Mouse (Mus musculus) heart, embryonic 11.5 days (tissue): ENCODE results near the gene Tnip3. TPM values are rescaled to one million over a fixed set of nuclear protein-coding genes. Genes with fewer than 3 reads are reported as not detected.

Experiments
- ATAC-seq: fragments of 200-750 bp; cut with Nextera tagmentation; replicated peaks from 2 replicates; pipeline ENCODE4 v1.8.0; 2017; ENCODE audit warnings: moderate library complexity; ENCODE audit not compliant: insufficient number of reproducible peaks, low FRiP score, low TSS enrichment
- H3K27ac ChIP-seq: fragments of 300-500 bp; sonication (generic); 2 replicates; pipeline ENCODE4 v1.5.1; 2014; ENCODE audit warnings: mild to moderate bottlenecking, low read depth, low read length
- H3K27me3 ChIP-seq: fragments of 300-500 bp; sonication (generic); 2 replicates; pipeline ENCODE4 v1.6.1; 2014; ENCODE audit warnings: mild to moderate bottlenecking, low read length, mixed read lengths; ENCODE audit not compliant: control insufficient read depth, insufficient read depth
- H3K36me3 ChIP-seq: fragments of 300-500 bp; sonication (generic); 2 replicates; pipeline ENCODE4 v1.6.1; 2014; ENCODE audit warnings: mild to moderate bottlenecking, low read length, moderate library complexity, mixed read lengths; ENCODE audit not compliant: control insufficient read depth, insufficient read depth
- H3K4me1 ChIP-seq: fragments of 300-500 bp; sonication (generic); 2 replicates; pipeline ENCODE4 v1.6.1; 2014; ENCODE audit warnings: low read length; ENCODE audit not compliant: control insufficient read depth, insufficient read depth
- H3K4me2 ChIP-seq: fragments of 300-500 bp; sonication (generic); 2 replicates; pipeline ENCODE4 v1.6.1; 2014; ENCODE audit warnings: mild to moderate bottlenecking, moderate library complexity
- H3K4me3 ChIP-seq: fragments of 300-500 bp; sonication (generic); 2 replicates; pipeline ENCODE4 v1.5.1; 2014; ENCODE audit warnings: low read depth, low read length
- H3K9ac ChIP-seq: fragments of 300-500 bp; sonication (generic); 2 replicates; pipeline ENCODE4 v1.6.1; 2014; ENCODE audit warnings: mild to moderate bottlenecking, low read depth, low read length, moderate library complexity
- H3K9me3 ChIP-seq: fragments of 300-500 bp; sonication (generic); replicated peaks from 2 replicates; pipeline ENCODE4 v1.6.1; 2016; ENCODE audit warnings: low read length; ENCODE audit not compliant: control insufficient read depth
- WGBS: fragments of 180-500 bp; shearing (Covaris S2); extraction: QIAGEN DNeasy Blood & Tissue Kit; methylation state at CpG from one replicate; pipeline ENCODE4 v1.1.7; 2014; ENCODE audit not compliant: insufficient replicate concordance; 5-methylcytosine and 5-hydroxymethylcytosine counted together
- polyA plus RNA-seq: library from polyadenylated mRNA; unstranded; fragments of >200 nt; fragmentation: Nextera tagmentation; extraction: Ambion mirVana; gene quantifications from 2 replicates; pipeline ENCODE4 v1.2.1, GENCODE M21; 2014

Tnip3 gene
- polyA plus RNA-seq, 1 experiment from 2014 or later: 0.20 TPM

DNA sequence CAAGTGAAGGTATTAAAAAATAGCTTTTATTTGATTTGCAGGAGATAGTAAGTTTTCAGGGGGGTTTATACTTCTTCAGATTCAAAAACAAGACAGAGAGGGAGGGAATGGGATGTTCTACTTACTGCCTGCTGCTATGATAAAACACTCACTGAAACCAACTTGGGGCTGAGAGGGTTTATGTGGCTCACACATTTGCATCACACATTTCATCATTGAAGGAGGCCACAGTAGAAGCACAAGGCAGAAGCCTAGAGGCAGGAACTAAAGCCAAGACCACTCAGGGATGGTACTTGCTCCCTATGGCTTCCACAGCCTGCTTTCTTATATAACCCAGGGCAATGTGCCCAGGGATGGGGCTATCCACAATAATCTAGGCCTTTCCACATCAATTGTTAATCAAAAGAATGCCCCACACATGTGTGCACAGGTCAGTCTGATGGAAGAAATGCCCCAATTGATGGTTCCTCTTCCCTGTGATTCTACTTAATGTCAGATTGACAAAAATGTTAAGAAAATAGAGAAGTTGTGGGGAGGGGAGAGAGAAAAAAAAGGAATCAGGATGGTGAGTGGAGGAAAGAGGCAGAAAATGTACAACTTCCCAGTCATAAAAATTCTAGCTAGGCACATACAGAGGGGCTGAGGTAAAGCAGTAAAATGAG is 88.9 kb downstream of the Tnip3 start:
- Histone ChIP-seq H3K9me3 (no peaks in the 10 kb centered on the region), H3K4me2 (no peak overlapping the region), H3K9ac (no peak overlapping the region), H3K27ac (no peak overlapping the region), H3K36me3 (no peaks in the 10 kb centered on the region), H3K4me3 (no peak overlapping the region), H3K27me3 (no peaks in the 10 kb centered on the region), H3K4me1 (peaks cover 9% of the 10 kb centered on the region)
- no peak for ATAC-seq

DNA sequence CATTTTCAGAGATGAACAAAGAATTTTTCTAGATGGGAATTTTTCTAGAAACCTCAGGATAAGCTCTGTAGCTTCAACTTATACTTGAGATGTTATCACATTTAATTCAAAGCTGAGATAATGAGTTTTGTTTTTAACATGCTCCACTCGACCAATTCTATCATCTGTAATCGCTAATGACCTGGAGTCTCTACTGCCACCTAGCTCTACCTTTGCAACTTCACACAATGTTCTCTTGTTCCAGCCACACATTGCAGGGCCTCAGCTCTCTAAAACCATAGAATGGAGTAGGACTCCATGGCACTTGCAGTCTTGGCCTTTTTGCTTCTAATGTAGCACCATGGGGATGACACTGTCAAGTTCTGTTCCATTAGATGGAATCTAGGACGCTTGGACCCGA is 90.5 kb downstream of the Tnip3 start:
- H3K27ac ChIP-seq: no peak overlapping the region
- H3K27me3 ChIP-seq: no peaks in the 10 kb centered on the region
- peaks cover 9% of the 10 kb centered on the region for H3K4me1 ChIP-seq
- H3K4me3 ChIP-seq: no peak overlapping the region
- no peak overlapping the region for H3K4me2 ChIP-seq
- 54% methylated on average over 4 of the region's 4 CpGs for WGBS
- H3K9ac ChIP-seq: no peak overlapping the region
- H3K36me3 ChIP-seq: no peaks in the 10 kb centered on the region
- no peak for ATAC-seq
- H3K9me3 ChIP-seq: no peaks in the 10 kb centered on the region

DNA sequence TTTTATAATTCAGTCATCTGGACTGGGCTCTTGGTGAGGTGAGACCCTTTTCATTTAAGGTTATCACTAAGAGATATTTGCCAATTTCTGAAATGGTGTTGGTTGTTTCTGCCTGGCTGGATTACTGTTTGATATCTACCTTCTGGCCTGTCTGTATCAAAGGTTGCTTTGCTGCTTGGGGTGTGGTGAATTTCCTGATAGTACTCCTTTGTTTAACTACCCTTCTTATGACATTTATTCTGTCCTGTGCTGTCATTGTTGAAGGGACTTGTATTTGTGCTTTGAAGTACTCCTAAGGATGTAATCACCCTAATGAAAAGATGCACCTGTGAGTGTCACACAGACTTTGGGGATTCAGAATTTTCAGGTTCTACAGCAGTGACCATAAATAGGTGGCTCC is 96.1 kb downstream of the Tnip3 start:
- Histone ChIP-seq H3K27me3 (no peaks in the 10 kb centered on the region), H3K27ac (no peak overlapping the region), H3K4me1 (no peaks in the 10 kb centered on the region; the same call in 1 of the 2 replicates), H3K4me3 (no peak overlapping the region), H3K9ac (no peak overlapping the region), H3K9me3 (no peaks in the 10 kb centered on the region), H3K4me2 (no peak overlapping the region), H3K36me3 (no peaks in the 10 kb centered on the region)
- no peak for ATAC-seq

DNA sequence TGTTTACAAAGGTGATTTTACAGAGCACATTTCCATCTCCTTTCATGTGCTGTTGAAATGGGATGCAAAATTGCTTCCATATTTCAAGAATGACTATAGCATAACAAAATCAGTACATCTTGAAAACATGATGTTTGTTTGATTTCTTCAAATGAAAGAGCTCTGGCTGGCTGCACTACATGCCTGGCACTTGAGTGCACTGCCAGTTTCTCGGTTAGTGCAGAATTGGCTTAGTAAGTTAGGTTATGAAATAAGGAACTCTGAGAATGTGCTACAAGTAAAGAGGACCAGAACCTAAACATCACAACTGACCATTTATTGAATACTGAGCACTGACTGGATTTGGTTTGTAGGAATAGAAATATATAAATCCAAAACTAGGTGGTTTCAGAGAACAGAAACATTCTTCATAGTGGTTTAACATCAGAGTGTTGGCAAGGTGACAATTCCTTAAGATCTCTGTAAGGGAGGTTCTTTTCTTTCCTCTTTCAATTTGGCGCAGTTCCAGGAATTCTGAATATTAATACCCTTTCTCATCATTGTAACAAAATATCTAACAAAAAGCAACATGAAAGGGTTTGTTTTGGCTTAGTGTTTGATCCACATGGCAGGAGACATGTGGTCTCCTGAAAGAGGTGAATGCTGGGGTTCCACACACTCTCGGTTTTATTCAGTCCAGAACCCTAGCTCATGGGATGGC is 98.1 kb downstream of the Tnip3 start:
- H3K9me3 ChIP-seq: no peaks in the 10 kb centered on the region
- no peak overlapping the region for H3K27ac ChIP-seq
- H3K4me3 ChIP-seq: no peak overlapping the region
- H3K36me3 ChIP-seq: no peaks in the 10 kb centered on the region
- WGBS: 85% methylated on average over 3 of the region's 3 CpGs
- H3K4me2 ChIP-seq: no peak overlapping the region
- H3K4me1 ChIP-seq: no peaks in the 10 kb centered on the region; the same call in 1 of the 2 replicates
- ATAC-seq: no peak
- no peak overlapping the region for H3K9ac ChIP-seq
- no peaks in the 10 kb centered on the region for H3K27me3 ChIP-seq

DNA sequence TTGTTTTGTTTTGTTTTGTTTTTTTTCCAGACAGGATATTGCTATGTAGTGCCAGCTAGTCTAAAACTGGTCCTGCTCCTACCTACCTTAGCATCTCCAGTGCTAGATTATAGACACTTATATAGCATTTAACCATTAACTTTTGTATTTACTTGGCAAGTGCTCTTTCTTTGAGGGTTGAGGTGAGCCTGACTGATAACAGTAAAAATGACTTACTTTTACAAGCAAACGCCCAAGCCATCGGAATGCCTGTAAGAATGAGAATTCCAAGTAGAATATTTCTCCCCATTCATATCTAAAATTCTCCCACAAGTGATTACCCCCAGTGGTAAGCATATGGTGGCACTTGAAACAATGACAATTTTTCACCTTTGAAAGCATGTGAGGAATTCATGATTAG is 105.5 kb downstream of the Tnip3 start:
- ATAC-seq: no peak
- Histone ChIP-seq H3K27me3 (no peaks in the 10 kb centered on the region), H3K27ac (no peak overlapping the region), H3K9ac (no peak overlapping the region), H3K4me2 (no peak overlapping the region), H3K9me3 (no peaks in the 10 kb centered on the region), H3K4me1 (no peaks in the 10 kb centered on the region), H3K4me3 (no peak overlapping the region), H3K36me3 (no peaks in the 10 kb centered on the region)
- 63% methylated on average over 2 of the region's 2 CpGs for WGBS

DNA sequence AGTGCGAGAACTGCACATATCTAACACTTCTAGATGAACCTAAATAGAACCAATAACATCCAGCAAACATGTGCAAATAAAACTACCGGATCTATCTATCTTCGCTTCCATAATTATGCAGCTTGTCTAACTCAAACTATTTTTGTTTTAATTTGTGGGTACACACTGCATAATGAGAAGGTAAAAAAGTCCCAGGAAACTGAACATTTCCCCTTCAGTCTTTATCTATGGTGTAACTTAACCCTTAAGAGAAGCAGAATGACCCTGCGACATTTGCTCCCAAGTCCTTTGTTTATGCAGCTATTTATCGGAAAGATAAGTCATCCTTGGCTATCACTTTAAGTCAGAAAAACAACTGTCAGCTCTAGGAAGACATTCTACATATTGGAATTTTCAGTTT is 107.1 kb downstream of the Tnip3 start:
- ATAC-seq: no peak
- H3K4me2 ChIP-seq: no peak overlapping the region
- no peak overlapping the region for H3K9ac ChIP-seq
- no peak overlapping the region for H3K27ac ChIP-seq
- no peaks in the 10 kb centered on the region for H3K9me3 ChIP-seq
- H3K4me3 ChIP-seq: no peak overlapping the region
- WGBS: 54% methylated on average over 5 of the region's 5 CpGs
- H3K4me1 ChIP-seq: no peaks in the 10 kb centered on the region
- H3K27me3 ChIP-seq: no peaks in the 10 kb centered on the region
- no peaks in the 10 kb centered on the region for H3K36me3 ChIP-seq

DNA sequence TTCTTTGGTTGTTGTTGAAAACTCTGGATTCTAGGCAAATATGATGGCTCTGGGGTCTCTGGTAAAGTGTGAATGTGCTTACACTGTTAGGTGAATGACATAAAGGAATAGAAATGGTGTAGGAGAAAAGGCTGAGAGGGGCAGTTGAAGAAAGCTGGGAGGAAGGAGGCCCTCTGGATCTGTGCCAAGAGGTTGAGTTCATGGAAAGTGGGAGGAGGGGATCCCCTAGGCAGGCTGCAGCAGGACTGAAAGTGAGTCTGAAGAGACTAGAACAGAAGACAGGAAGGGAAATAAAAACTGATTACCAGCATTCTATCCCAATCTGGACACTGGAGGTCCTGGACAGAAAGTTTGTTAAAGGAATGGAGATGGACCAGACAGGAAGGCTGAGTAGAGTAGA is 117.3 kb downstream of the Tnip3 start:
- H3K4me1 ChIP-seq: no peaks in the 10 kb centered on the region

DNA sequence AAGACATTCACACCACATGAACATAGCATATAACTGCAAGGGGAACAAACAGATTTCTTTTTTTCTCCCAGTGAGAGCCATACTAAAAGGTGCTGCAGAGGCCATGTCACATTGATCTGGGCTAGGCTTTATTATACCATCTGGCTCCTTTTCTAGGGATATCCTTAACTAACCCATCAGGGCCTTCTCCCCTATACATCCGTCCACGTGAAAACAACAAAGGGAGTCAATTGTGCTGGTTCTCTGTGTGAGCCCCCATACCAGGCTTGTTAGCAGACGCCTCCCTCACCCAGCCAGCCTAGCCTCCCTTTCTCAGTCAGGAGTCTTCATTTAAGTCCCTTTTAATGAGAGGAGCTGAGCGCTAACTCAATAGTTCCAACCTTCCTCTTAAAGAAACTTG is 119.0 kb downstream of the Tnip3 start:
- H3K27me3 ChIP-seq: no peaks in the 10 kb centered on the region
- H3K27ac ChIP-seq: no peak overlapping the region
- H3K9me3 ChIP-seq: no peaks in the 10 kb centered on the region
- H3K4me1 ChIP-seq: no peaks in the 10 kb centered on the region
- WGBS: 60% methylated on average over 4 of the region's 4 CpGs
- no peaks in the 10 kb centered on the region for H3K36me3 ChIP-seq
- no peak overlapping the region for H3K4me2 ChIP-seq
- no peak overlapping the region for H3K4me3 ChIP-seq
- H3K9ac ChIP-seq: no peak overlapping the region
- ATAC-seq: no peak

More for the DNA sequence above, 117.3 kb downstream of the Tnip3 start:
- ATAC-seq: no peak
- H3K4me2 ChIP-seq: no peak overlapping the region
- H3K27me3 ChIP-seq: no peaks in the 10 kb centered on the region
- H3K9me3 ChIP-seq: peaks cover 3% of the 10 kb centered on the region; the same call in 1 of the 2 replicates
- no peak overlapping the region for H3K27ac ChIP-seq
- H3K9ac ChIP-seq: no peak overlapping the region
- no peaks in the 10 kb centered on the region for H3K36me3 ChIP-seq
- no peak overlapping the region for H3K4me3 ChIP-seq

DNA sequence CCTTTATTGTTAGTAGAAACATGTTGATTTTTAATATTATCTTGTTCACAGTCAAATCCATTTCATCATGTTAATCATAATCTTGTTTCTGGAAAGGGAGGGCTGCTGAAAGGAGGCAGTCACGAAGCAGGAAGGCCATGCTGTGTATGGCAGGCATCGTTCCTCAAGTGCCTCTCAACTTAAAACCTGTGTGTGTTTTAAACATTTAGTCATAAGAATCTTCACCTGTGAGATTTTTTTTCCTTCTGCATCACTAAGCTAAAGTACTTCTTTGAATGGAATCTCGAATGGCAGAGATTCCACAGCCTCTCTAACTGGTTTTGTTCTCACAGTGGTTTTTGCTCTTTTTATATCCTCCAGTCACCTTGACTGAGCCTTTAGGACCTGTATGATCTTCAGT is 121.3 kb downstream of the Tnip3 start:
- Histone ChIP-seq H3K36me3 (no peaks in the 10 kb centered on the region), H3K27ac (no peak overlapping the region), H3K4me3 (no peak overlapping the region), H3K27me3 (no peaks in the 10 kb centered on the region), H3K4me2 (no peak overlapping the region), H3K9ac (no peak overlapping the region), H3K4me1 (no peaks in the 10 kb centered on the region), H3K9me3 (no peaks in the 10 kb centered on the region)
- ATAC-seq: no peak
- 62% methylated on average over 3 of the region's 3 CpGs for WGBS
